Mouse (Mus musculus) embryonic facial prominence, embryonic 14.5 days (tissue): ENCODE results near the gene Cep170. TPM values are rescaled to one million over a fixed set of nuclear protein-coding genes. Genes with fewer than 3 reads are reported as not detected.
A peak's percentile ranks its signal among the peaks of the same experiment; 100 is the strongest.
"Not testable (repeated sequence)": the region's sequence is repeated elsewhere in the genome, so short reads cannot be mapped to it uniquely, and the experiment has no call there.

ENCODE experiments used
- ATAC-seq: fragments of 200-750 bp; cut with Nextera tagmentation; 2 replicates; pipeline ENCODE4 v1.8.0; 2017; ENCODE audit warnings: low read depth, moderate number of reproducible peaks, moderate TSS enrichment
- DNase-seq: peaks from one replicate; pipeline ENCODE4 v3.0.0-alpha.2; 2015; ENCODE audit warnings: low spot score
- H3K27ac ChIP-seq: fragments of 300-500 bp; sonication (generic); replicated peaks from 2 replicates; pipeline ENCODE4 v1.5.1; 2014; ENCODE audit warnings: low read depth, mild to moderate bottlenecking, low read length, moderate library complexity
- H3K27me3 ChIP-seq: fragments of 300-500 bp; sonication (generic); replicated peaks from 2 replicates; pipeline ENCODE4 v1.6.1; 2014; ENCODE audit warnings: low read length; ENCODE audit not compliant: control insufficient read depth, insufficient read depth
- H3K36me3 ChIP-seq: fragments of 300-500 bp; sonication (generic); 2 replicates; pipeline ENCODE4 v1.6.1; 2014; ENCODE audit warnings: low read length, mixed read lengths; ENCODE audit not compliant: control insufficient read depth, insufficient read depth
- H3K4me1 ChIP-seq: fragments of 300-500 bp; sonication (generic); 2 replicates; pipeline ENCODE4 v1.6.1; 2014; ENCODE audit warnings: antibody characterized with exemption, low read length; ENCODE audit not compliant: control insufficient read depth, insufficient read depth
- H3K4me2 ChIP-seq: fragments of 300-500 bp; sonication (generic); 2 replicates; pipeline ENCODE4 v1.6.1; 2014; ENCODE audit warnings: low read depth, mild to moderate bottlenecking, low read length, moderate library complexity, mixed read lengths
- H3K4me3 ChIP-seq: fragments of 300-500 bp; sonication (generic); 2 replicates; pipeline ENCODE4 v1.5.1; 2014; ENCODE audit warnings: low read depth, mild to moderate bottlenecking, low read length
- H3K9ac ChIP-seq: fragments of 300-500 bp; sonication (generic); 2 replicates; pipeline ENCODE4 v1.6.1; 2014; ENCODE audit warnings: low read depth, mild to moderate bottlenecking, low read length, moderate library complexity, mixed read lengths
- H3K9me3 ChIP-seq: fragments of 300-500 bp; sonication (generic); 2 replicates; pipeline ENCODE4 v1.6.1; 2016; ENCODE audit warnings: low read length; ENCODE audit not compliant: control insufficient read depth
- WGBS: fragments of 180-500 bp; shearing (Covaris S2); extraction: QIAGEN DNeasy Blood & Tissue Kit; methylation state at CpG from one replicate; pipeline ENCODE4 v1.1.7; 2014; 5-methylcytosine and 5-hydroxymethylcytosine counted together
- polyA plus RNA-seq: library from polyadenylated mRNA; unstranded; fragments of >200 nt; fragmentation: Nextera tagmentation; extraction: Ambion mirVana; gene quantifications from 2 replicates; pipeline ENCODE4 v1.2.1, GENCODE M21; 2014

Gene Cep170
- polyA plus RNA-seq, 1 experiment from 2014 or later = 36.0 TPM

- no peak for ATAC-seq
- Histone ChIP-seq H3K4me3 (no peak overlapping the region), H3K4me1 (no peaks in the 10 kb centered on the region; the same call in 1 of the 2 replicates), H3K4me2 (no peak overlapping the region), H3K9ac (no peak overlapping the region), H3K27me3 (no peaks in the 10 kb centered on the region), H3K9me3 (no peaks in the 10 kb centered on the region), H3K36me3 (peaks cover 28% of the 10 kb centered on the region), H3K27ac (no peak overlapping the region)
- DNase-seq = no peak
- WGBS = 76% methylated on average over 17 of the region's 17 CpGs
These were observed 31.5 kb upstream of the Cep170 start for GRCm38 (mm10) chr1:176845082-176845977.

GRCm38 (mm10) chr1:176836562-176836961, 22.7 kb upstream of the Cep170 start:
- not testable (repeated sequence) for H3K4me2 ChIP-seq, H3K4me3 ChIP-seq, ATAC-seq, H3K4me1 ChIP-seq, DNase-seq, H3K9ac ChIP-seq, H3K27ac ChIP-seq, H3K9me3 ChIP-seq, H3K27me3 ChIP-seq
- whole genome bisulfite sequencing = 72% methylated on average over 7 of the region's 7 CpGs
- 0 out of 2 replicates have a peak, but pooled peaks cover 10% of the 10 kb centered on the region for H3K36me3 ChIP-seq

- H3K27me3 ChIP-seq = no peaks in the 10 kb centered on the region
- H3K4me1 ChIP-seq = 0 out of 2 replicates have a peak, but pooled peaks cover 5% of the 10 kb centered on the region
- H3K9ac ChIP-seq = peak overlapping the region; percentile 54
- no peak overlapping the region for H3K27ac ChIP-seq
- H3K36me3 ChIP-seq = 0 out of 2 replicates have a peak, but pooled peaks cover 4% of the 10 kb centered on the region
- DNase-seq = no peak
- peak overlapping the region; percentile 42 for H3K4me3 ChIP-seq
- no peaks in the 10 kb centered on the region for H3K9me3 ChIP-seq
- ATAC-seq = peak; percentile 68
- 5% methylated on average over 33 of the region's 41 CpGs for WGBS
- peak overlapping the region; percentile 79 for H3K4me2 ChIP-seq
These were observed 21.8 kb upstream of the Cep170 start for GRCm38 (mm10) chr1:176835501-176836294.

GRCm38 (mm10) chr1:176834880-176835279, 21.0 kb upstream of the Cep170 start:
- Histone ChIP-seq H3K36me3 (no peaks in the 10 kb centered on the region), H3K4me1 (0 out of 2 replicates have a peak, but pooled peaks cover 5% of the 10 kb centered on the region), H3K4me2 (peak overlapping the region; percentile 79), H3K4me3 (peak overlapping the region; percentile 42), H3K27ac (no peak overlapping the region), H3K27me3 (no peaks in the 10 kb centered on the region), H3K9me3 (no peaks in the 10 kb centered on the region), H3K9ac (no peak overlapping the region)
- 43% methylated on average over 6 of the region's 6 CpGs for WGBS
- ATAC-seq (peak; percentile 55; the same call in 1 of the 2 replicates), DNase-seq (peak; percentile 59)

- DNase-seq (peak; percentile 54), ATAC-seq (no peak)
- Histone ChIP-seq H3K36me3 (peaks cover under 1% of the 10 kb centered on the region; the same call in 1 of the 2 replicates), H3K27me3 (no peaks in the 10 kb centered on the region), H3K9ac (no peak overlapping the region), H3K4me3 (no peak overlapping the region), H3K27ac (no peak overlapping the region), H3K4me2 (no peak overlapping the region), H3K9me3 (no peaks in the 10 kb centered on the region), H3K4me1 (0 out of 2 replicates have a peak, but pooled peaks cover 5% of the 10 kb centered on the region)
- 60% methylated on average over 3 of the region's 3 CpGs for WGBS
These were observed 20.1 kb upstream of the Cep170 start for GRCm38 (mm10) chr1:176833948-176834347.

GRCm38 (mm10) chr1:176833257-176833656, 19.4 kb upstream of the Cep170 start:
- Histone ChIP-seq H3K36me3 (peaks cover 4% of the 10 kb centered on the region; the same call in 1 of the 2 replicates), H3K27ac (peak overlapping the region; percentile 39; the same call in 1 of the 2 replicates), H3K4me3 (no peak overlapping the region), H3K27me3 (no peaks in the 10 kb centered on the region), H3K4me2 (no peak overlapping the region), H3K9ac (no peak overlapping the region), H3K9me3 (no peaks in the 10 kb centered on the region), H3K4me1 (0 out of 2 replicates have a peak, but pooled peaks cover 5% of the 10 kb centered on the region)
- DNase-seq = no peak
- no peak for ATAC-seq

- H3K4me2 ChIP-seq = no peak overlapping the region
- H3K27ac ChIP-seq = no peak overlapping the region
- H3K4me3 ChIP-seq = no peak overlapping the region
- ATAC-seq (no peak), DNase-seq (no peak)
- peaks cover 4% of the 10 kb centered on the region; the same call in 1 of the 2 replicates for H3K36me3 ChIP-seq
- 67% methylated on average over 8 of the region's 8 CpGs for WGBS
- no peak overlapping the region for H3K9ac ChIP-seq
- H3K4me1 ChIP-seq = 0 out of 2 replicates have a peak, but pooled peaks cover 5% of the 10 kb centered on the region
- no peaks in the 10 kb centered on the region for H3K27me3 ChIP-seq
- H3K9me3 ChIP-seq = no peaks in the 10 kb centered on the region
These were observed 18.7 kb upstream of the Cep170 start for GRCm38 (mm10) chr1:176832607-176833006.

GRCm38 (mm10) chr1:176832071-176832470, 18.2 kb upstream of the Cep170 start:
- Histone ChIP-seq H3K36me3 (peaks cover 4% of the 10 kb centered on the region; the same call in 1 of the 2 replicates), H3K4me3 (no peak overlapping the region), H3K9me3 (no peaks in the 10 kb centered on the region), H3K4me1 (0 out of 2 replicates have a peak, but pooled peaks cover 5% of the 10 kb centered on the region), H3K4me2 (no peak overlapping the region), H3K27me3 (no peaks in the 10 kb centered on the region), H3K27ac (no peak overlapping the region), H3K9ac (no peak overlapping the region)
- ATAC-seq (no peak), DNase-seq (no peak)
- WGBS = 83% methylated on average over 2 of the region's 2 CpGs
